Comparison of ENCODE assay signal across 7 mouse cellular contexts in genomic region chrX:136321692-136322091, GRCm38 (mm10). TPM values are rescaled to one million over a fixed set of nuclear protein-coding genes. Genes with fewer than 3 reads are reported as not detected.
A peak's percentile ranks its signal among the peaks of the same experiment; 100 is the strongest.
DNase-seq lines count a peak whose midpoint lies in the region; ATAC-seq and TF ChIP-seq lines count a peak whose summit lies in the region.

No protein-coding gene starts in this region.

- no peaks in the 10 kb centered on the region for H3K36me3 ChIP-seq in limb, embryonic 14.5 days (ENCODE audit: control insufficient read depth, insufficient read depth, low read length)

- H3K4me2 ChIP-seq in limb, embryonic 14.5 days (replicated peaks; ENCODE audit: low read depth, low read length, severe bottlenecking), result no peak overlapping the region

- no peak overlapping the region for H3K4me3 ChIP-seq in limb, embryonic 14.5 days (replicated peaks; ENCODE audit: low read length)

- no peak for TF ChIP-seq POLR2A in limb, embryonic 14.5 days (IDR thresholded peaks at IDR 0.05; ENCODE audit: borderline replicate concordance, extremely low read depth, insufficient read depth, insufficient read length)

- no peak for ATAC-seq in limb, embryonic 14.5 days (ENCODE audit: low FRiP score, low read depth)

- H3K9ac ChIP-seq in limb, embryonic 14.5 days (ENCODE audit: low read depth, low read length, severe bottlenecking), result no peak overlapping the region

- peak; percentile 41 for DNase-seq in urinary bladder, postnatal 14 days (ENCODE audit: low spot score)
- DNase-seq in urinary bladder, adult 18-20 months (ENCODE audit: low spot score in 2 of 2), result no peak
- DNase-seq in adrenal gland, postnatal 10 days, result peak; percentile 57
- peak; percentile 56 for DNase-seq in embryo, embryonic 11.5 days (ENCODE audit: low read depth, low spot score)
- DNase-seq in kidney, postnatal 10 days, result peak; percentile 59
- peak; percentile 54 for DNase-seq in limb, embryonic 14.5 days (ENCODE audit: low spot score)
- peak; percentile 45 for DNase-seq in right cerebral cortex, adult 18-20 months

- no peaks in the 10 kb centered on the region for H3K9me3 ChIP-seq in limb, embryonic 14.5 days (ENCODE audit: control insufficient read depth, low read length)

- 6% methylated on average over 3 of the region's 3 CpGs for WGBS in limb, embryonic 14.5 days

- no peaks in the 10 kb centered on the region for H3K27me3 ChIP-seq in limb, embryonic 14.5 days (ENCODE audit: control insufficient read depth, insufficient read depth, low read length)

- H3K27ac ChIP-seq in limb, embryonic 14.5 days (replicated peaks; ENCODE audit: low read depth, low read length), result no peak overlapping the region

- H3K4me1 ChIP-seq in limb, embryonic 14.5 days (ENCODE audit: control insufficient read depth, insufficient read depth, low read length), result no peaks in the 10 kb centered on the region

RNA-seq across cellular contexts. Expression of gene Bex3, which starts 51.6 kb away (rescaled TPM):
- 100 to 1,000 TPM; 151 to 189 TPM for total RNA-seq in adrenal gland, postnatal 10 days (2021)
- polyA plus RNA-seq in limb, embryonic 14.5 days (2012; rRNA removed), result 387 and 467 TPM in 2 replicates
- polyA plus RNA-seq in limb, embryonic 14.5 days (2014; fragmentation: Nextera tagmentation; extraction: Ambion mirVana), result 442 and 482 TPM in 2 replicates

Comparison
In these comparisons a context has a peak if more than half of its experiments do, and no peak if none do; other contexts are left out.
1. DNase-seq: peak in urinary bladder, postnatal 14 days (single experiment), adrenal gland, postnatal 10 days (single experiment), embryo, embryonic 11.5 days (single experiment), kidney, postnatal 10 days (single experiment), limb, embryonic 14.5 days (single experiment) and right cerebral cortex, adult 18-20 months (single experiment); none in urinary bladder, adult 18-20 months (0 of 2).